Mouse (Mus musculus) hematopoietic stem cell, adult 5-6 weeks (primary cell): Measurements from ENCODE around the gene Mis12. TPM values are rescaled to one million over a fixed set of nuclear protein-coding genes. Genes with fewer than 3 reads are reported as not detected.

Source experiments
- ATAC-seq, 2 experiments: fragments of 125-278 bp in 1 of 2; replicated peaks in 1 of 2; 2 replicates each; pipeline ENCODE4 v1.8.0; 2016 to 2017; ENCODE audit warnings: inconsistent platforms in 2 of 2, mild to moderate bottlenecking in 2 of 2, moderate number of reproducible peaks in 2 of 2, low read depth in 1 of 2, moderate TSS enrichment in 1 of 2; ENCODE audit not compliant: low FRiP score in 2 of 2, poor library complexity in 2 of 2, severe bottlenecking in 2 of 2, insufficient read depth in 1 of 2, low TSS enrichment in 1 of 2
- total RNA-seq: library from RNA; stranded (forward); fragments of 172-1452, 232-1000 nt; gene quantifications from 2 replicates; pipeline ENCODE4 v1.2.3, GENCODE M21; 2017

Gene Mis12
- total RNA-seq = 30.8 and 38.1 TPM in 2 replicates

- ATAC-seq = peak; percentile 98
Observed at GRCm38 (mm10) chr11:71019201-71020068, at the start of gene Mis12, which contains the start of gene Derl2. Gene Mis12, plus strand, starts transcription at chr11:71019611. Gene Derl2, minus strand, starts transcription at chr11:71019841.

- peak; percentile 90 to 91 for ATAC-seq
Observed at GRCm38 (mm10) chr11:70969821-70970559, 49.4 kb upstream of the Mis12 start, which contains the start of the genes Nup88 and Rpain. Gene Nup88, minus strand, starts transcription at chr11:70969973. Gene Rpain, plus strand, starts transcription at chr11:70970213.

GRCm38 (mm10) chr11:70970560-70971540, 48.6 kb upstream of the Mis12 start:
- ATAC-seq = peak; percentile 27 to 29

GRCm38 (mm10) chr11:70972586-70972985, 46.8 kb upstream of the Mis12 start:
- no peak for ATAC-seq

- ATAC-seq = no peak
Observed at GRCm38 (mm10) chr11:70973947-70974346, 45.5 kb upstream of the Mis12 start.

GRCm38 (mm10) chr11:70975193-70975592, 44.2 kb upstream of the Mis12 start:
- ATAC-seq = no peak

- no peak for ATAC-seq
Observed at GRCm38 (mm10) chr11:70977293-70977692, 42.1 kb upstream of the Mis12 start.

- ATAC-seq = no peak
Observed at GRCm38 (mm10) chr11:70980232-70980631, 39.2 kb upstream of the Mis12 start.

GRCm38 (mm10) chr11:70980751-70981510, 38.5 kb upstream of the Mis12 start:
- ATAC-seq = no peak

GRCm38 (mm10) chr11:70982030-70982429, 37.4 kb upstream of the Mis12 start:
- ATAC-seq = no peak

- peak; percentile 95 to 97 for ATAC-seq
Observed at GRCm38 (mm10) chr11:70982557-70983228, 36.7 kb upstream of the Mis12 start, which contains the start of gene C1qbp. Gene C1qbp, minus strand, starts transcription at chr11:70983026.

GRCm38 (mm10) chr11:71001167-71001566, 18.2 kb upstream of the Mis12 start:
- no peak for ATAC-seq

- peak in 1 of 2 experiments; percentile 0; a peak in 1 of 4 replicates for ATAC-seq
Observed at GRCm38 (mm10) chr11:71003611-71004315, 15.6 kb upstream of the Mis12 start.

- peak; percentile 98 to 99 for ATAC-seq
Observed at GRCm38 (mm10) chr11:71004316-71004773, 15.1 kb upstream of the Mis12 start, which contains the start of gene Dhx33. Gene Dhx33, minus strand, starts transcription at chr11:71004437.

- ATAC-seq = no peak
Observed at GRCm38 (mm10) chr11:71005046-71005445, 14.4 kb upstream of the Mis12 start.
